Mouse (Mus musculus): ENCODE measurements around the gene Csf1. TPM values are rescaled to one million over a fixed set of nuclear protein-coding genes. Genes with fewer than 3 reads are reported as not detected.

The Csf1 gene
- total and polyA plus RNA-seq, 2 experiments from 2014 or later = 11.2 to 13.1 TPM

GRCm38 (mm10) chr3:107700625-107701024 lies 59.6 kb downstream of the Csf1 start:
- TF ChIP-seq CTCF (IDR thresholded peaks at IDR 0.05; ENCODE audit: low read depth) = no peak
- Histone ChIP-seq H3K27me3 (ENCODE audit: insufficient read depth, low read length) (no peaks in the 10 kb centered on the region), H3K9ac (replicated peaks; ENCODE audit: low read length) (no peak overlapping the region), H3K4me1 (ENCODE audit: insufficient read depth, low read length) (no peaks in the 10 kb centered on the region), H3K27ac (no peak overlapping the region), H3K4me3 (ENCODE audit: low read length) (no peak overlapping the region), H3K36me3 (ENCODE audit: insufficient read depth, low read length) (no peaks in the 10 kb centered on the region), H3K4me2 (ENCODE audit: low read depth, low read length) (no peak overlapping the region), H3K9me3 (ENCODE audit: low read length) (no peaks in the 10 kb centered on the region)
- WGBS = 79% methylated on average over 2 of the region's 2 CpGs
- DNase-seq (ENCODE audit: low spot score) = no peak
- ATAC-seq = no peak

- Histone ChIP-seq H3K27me3 (ENCODE audit: insufficient read depth, low read length) (no peaks in the 10 kb centered on the region), H3K36me3 (ENCODE audit: insufficient read depth, low read length) (no peaks in the 10 kb centered on the region), H3K4me2 (ENCODE audit: low read depth, low read length) (peak overlapping the region; percentile 37), H3K4me1 (ENCODE audit: insufficient read depth, low read length) (peaks cover 24% of the 10 kb centered on the region), H3K9ac (replicated peaks; ENCODE audit: low read length) (no peak overlapping the region), H3K4me3 (ENCODE audit: low read length) (peak overlapping the region; percentile 89; the same call in 1 of the 2 replicates), H3K27ac (no peak overlapping the region), H3K9me3 (ENCODE audit: low read length) (no peaks in the 10 kb centered on the region)
- ATAC-seq (no peak), DNase-seq (ENCODE audit: low spot score) (no peak)
- WGBS = 37% methylated on average over 3 of the region's 3 CpGs
- TF ChIP-seq CTCF (IDR thresholded peaks at IDR 0.05; ENCODE audit: low read depth) = no peak
Measured at GRCm38 (mm10) chr3:107696910-107697309, 63.4 kb downstream of the Csf1 start.

- peak; percentile 97 for TF ChIP-seq CTCF (IDR thresholded peaks at IDR 0.05; ENCODE audit: low read depth)
- DNase-seq (ENCODE audit: low spot score) = peak; percentile 99
- WGBS = 3% methylated on average over 91 of the region's 93 CpGs
- peak within 1 kb of the TSS; percentile 89 for H3K4me3 ChIP-seq (ENCODE audit: low read length)
- ATAC-seq = peak; percentile 99
- no peaks in the 10 kb centered on the region for H3K9me3 ChIP-seq (ENCODE audit: low read length)
- peak within 1 kb of the TSS; percentile 97 for H3K9ac ChIP-seq (replicated peaks; ENCODE audit: low read length)
- H3K27ac ChIP-seq = peak within 1 kb of the TSS; percentile 93
- peak within 1 kb of the TSS; percentile 93 for H3K4me2 ChIP-seq (ENCODE audit: low read depth, low read length)
- H3K4me1 ChIP-seq (ENCODE audit: insufficient read depth, low read length) = peaks cover 30% of the 10 kb centered on the region
- H3K36me3 ChIP-seq (ENCODE audit: insufficient read depth, low read length) = no peaks in the 10 kb centered on the region
- H3K27me3 ChIP-seq (ENCODE audit: insufficient read depth, low read length) = no peaks in the 10 kb centered on the region
Measured at GRCm38 (mm10) chr3:107695948-107696881, 64.1 kb downstream of the Csf1 start, which contains the start of gene Ahcyl1. Gene Ahcyl1 (minus strand): TSS chr3:107696560.

- Histone ChIP-seq H3K4me3 (ENCODE audit: low read length) (peak overlapping the region; percentile 89), H3K9me3 (ENCODE audit: low read length) (no peaks in the 10 kb centered on the region), H3K36me3 (ENCODE audit: insufficient read depth, low read length) (no peaks in the 10 kb centered on the region), H3K4me2 (ENCODE audit: low read depth, low read length) (peak overlapping the region; percentile 93), H3K4me1 (ENCODE audit: insufficient read depth, low read length) (peaks cover 38% of the 10 kb centered on the region), H3K27me3 (ENCODE audit: insufficient read depth, low read length) (no peaks in the 10 kb centered on the region), H3K27ac (peak overlapping the region; percentile 93), H3K9ac (replicated peaks; ENCODE audit: low read length) (peak overlapping the region; percentile 97)
- 3% methylated on average over 16 of the region's 16 CpGs for WGBS
- DNase-seq (ENCODE audit: low spot score) (peak; percentile 59), ATAC-seq (no peak)
- no peak for TF ChIP-seq CTCF (IDR thresholded peaks at IDR 0.05; ENCODE audit: low read depth)
Measured at GRCm38 (mm10) chr3:107695219-107695947, 64.9 kb downstream of the Csf1 start.

- 51% methylated on average over 2 of the region's 2 CpGs for WGBS
- DNase-seq (ENCODE audit: low spot score) (no peak), ATAC-seq (no peak)
- no peaks in the 10 kb centered on the region for H3K27me3 ChIP-seq (ENCODE audit: insufficient read depth, low read length)
- no peak for TF ChIP-seq CTCF (IDR thresholded peaks at IDR 0.05; ENCODE audit: low read depth)
- H3K4me2 ChIP-seq (ENCODE audit: low read depth, low read length) = peak overlapping the region; percentile 93
- peak overlapping the region; percentile 89 for H3K4me3 ChIP-seq (ENCODE audit: low read length)
- peaks cover 42% of the 10 kb centered on the region for H3K4me1 ChIP-seq (ENCODE audit: insufficient read depth, low read length)
- no peaks in the 10 kb centered on the region for H3K36me3 ChIP-seq (ENCODE audit: insufficient read depth, low read length)
- H3K9ac ChIP-seq (replicated peaks; ENCODE audit: low read length) = peak overlapping the region; percentile 97
- H3K9me3 ChIP-seq (ENCODE audit: low read length) = no peaks in the 10 kb centered on the region
- H3K27ac ChIP-seq = no peak overlapping the region
Measured at GRCm38 (mm10) chr3:107694256-107694900, 65.9 kb downstream of the Csf1 start.

Other genes with a start within 250 kb of the Csf1 start
- gene Slc6a17, start 242.5 kb downstream of the Csf1 start, total RNA-seq (2014; rRNA removed) = 66.3 and 71.8 TPM in 2 replicates
- 18.9 and 20.6 TPM in 2 replicates for gene Slc6a17, start 242.5 kb downstream of the Csf1 start, polyA plus RNA-seq (2015; fragmentation: Nextera tagmentation; extraction: Ambion mirVana)
- not detected in 2 replicates for gene Ubl4b, start 205.4 kb downstream of the Csf1 start, total RNA-seq (2014; rRNA removed)
- not detected in 2 replicates for gene Ubl4b, start 205.4 kb downstream of the Csf1 start, polyA plus RNA-seq (2015; fragmentation: Nextera tagmentation; extraction: Ambion mirVana)
- 0.16 TPM in 1 of 2 replicates, not detected in the other for gene Alx3, start 165.4 kb downstream of the Csf1 start, total RNA-seq (2014; rRNA removed)
- gene Alx3, start 165.4 kb downstream of the Csf1 start, polyA plus RNA-seq (2015; fragmentation: Nextera tagmentation; extraction: Ambion mirVana) = 0.45 TPM in 2 replicates
- gene Gm10961, start 129.1 kb downstream of the Csf1 start, total RNA-seq (2014; rRNA removed) = not detected in 2 replicates
- gene Gm10961, start 129.1 kb downstream of the Csf1 start, polyA plus RNA-seq (2015; fragmentation: Nextera tagmentation; extraction: Ambion mirVana) = not detected in 2 replicates
- 133 and 135 TPM in 2 replicates for gene Strip1, start 128.8 kb downstream of the Csf1 start, total RNA-seq (2014; rRNA removed)
- gene Strip1, start 128.8 kb downstream of the Csf1 start, polyA plus RNA-seq (2015; fragmentation: Nextera tagmentation; extraction: Ambion mirVana) = 98.2 and 98.7 TPM in 2 replicates
- gene Ahcyl1, start 63.9 kb downstream of the Csf1 start, total RNA-seq (2014; rRNA removed) = 54.2 and 55.3 TPM in 2 replicates
- gene Ahcyl1, start 63.9 kb downstream of the Csf1 start, polyA plus RNA-seq (2015; fragmentation: Nextera tagmentation; extraction: Ambion mirVana) = 122 and 132 TPM in 2 replicates
- not detected in 2 replicates for gene Eps8l3, start 116.8 kb upstream of the Csf1 start, total RNA-seq (2014; rRNA removed)
- not detected in 2 replicates for gene Eps8l3, start 116.8 kb upstream of the Csf1 start, polyA plus RNA-seq (2015; fragmentation: Nextera tagmentation; extraction: Ambion mirVana)
- 164 and 179 TPM in 2 replicates for gene Gstm5, start 135.4 kb upstream of the Csf1 start, total RNA-seq (2014; rRNA removed)
- gene Gstm5, start 135.4 kb upstream of the Csf1 start, polyA plus RNA-seq (2015; fragmentation: Nextera tagmentation; extraction: Ambion mirVana) = 383 and 384 TPM in 2 replicates
- 29.8 and 41.1 TPM in 2 replicates for gene Gstm7, start 171.3 kb upstream of the Csf1 start, total RNA-seq (2014; rRNA removed)
- 39.0 and 39.7 TPM in 2 replicates for gene Gstm7, start 171.3 kb upstream of the Csf1 start, polyA plus RNA-seq (2015; fragmentation: Nextera tagmentation; extraction: Ambion mirVana)
- 8.7 and 18.9 TPM in 2 replicates for gene Gstm6, start 183.3 kb upstream of the Csf1 start, total RNA-seq (2014; rRNA removed)
- gene Gstm6, start 183.3 kb upstream of the Csf1 start, polyA plus RNA-seq (2015; fragmentation: Nextera tagmentation; extraction: Ambion mirVana) = 12.6 and 15.5 TPM in 2 replicates
- not detected in 2 replicates for gene Gstm3, start 208.8 kb upstream of the Csf1 start, total RNA-seq (2014; rRNA removed)
- gene Gstm3, start 208.8 kb upstream of the Csf1 start, polyA plus RNA-seq (2015; fragmentation: Nextera tagmentation; extraction: Ambion mirVana) = 0.15 TPM in 1 of 2 replicates, not detected in the other
- gene Gstm2, start 226.0 kb upstream of the Csf1 start, total RNA-seq (2014; rRNA removed) = 5.3 and 6.1 TPM in 2 replicates
- 18.7 and 20.0 TPM in 2 replicates for gene Gstm2, start 226.0 kb upstream of the Csf1 start, polyA plus RNA-seq (2015; fragmentation: Nextera tagmentation; extraction: Ambion mirVana)

All from hindbrain, postnatal 0 days (tissue).